9 mouse cellular contexts compared by ENCODE assay signal in the genomic region with DNA sequence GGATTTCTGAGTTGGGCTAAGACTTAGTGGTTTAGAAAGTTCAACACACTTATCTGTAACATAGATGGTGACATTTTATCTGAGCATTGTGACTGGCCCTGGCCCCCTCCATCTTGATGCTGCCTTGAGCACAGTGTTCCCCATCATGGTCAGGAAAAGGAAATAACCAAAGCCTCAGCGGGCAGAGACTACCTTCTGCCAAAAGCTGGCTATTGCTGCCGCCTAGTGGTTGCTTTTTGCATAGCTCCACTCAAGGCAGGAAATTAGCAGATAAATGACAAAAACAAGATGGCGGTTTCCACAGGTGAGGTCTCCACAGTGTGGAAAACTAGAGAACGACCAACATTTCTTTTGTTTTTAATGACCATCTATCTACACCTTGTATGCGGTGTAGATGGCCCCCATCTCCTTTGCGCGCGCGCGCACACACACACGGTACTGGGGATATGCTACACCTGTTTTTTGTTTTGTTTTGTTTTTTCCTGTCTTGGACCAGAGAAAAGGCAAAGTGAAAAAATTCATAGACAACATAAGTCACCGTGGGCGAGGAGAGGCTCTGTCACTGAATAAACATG. TPM values are rescaled to one million over a fixed set of nuclear protein-coding genes. Genes with fewer than 3 reads are reported as not detected.
DNase-seq lines count a peak whose midpoint lies in the region; ATAC-seq and TF ChIP-seq lines count a peak whose summit lies in the region.
"Had no signal": no experiment of that assay in that cellular context is flagged by ENCODE, and none has a peak within 500 bp of the region (broad histone marks: within the 10 kb centered on the region; RNA-seq: fewer than 3 reads in every experiment).

No protein-coding gene starts in this region.

- H3K9me3 ChIP-seq in midbrain, embryonic 11.5 days (ENCODE audit: control insufficient read depth, low read length), result no peaks in the 10 kb centered on the region
- H3K9me3 ChIP-seq in midbrain, embryonic 13.5 days, result no peaks in the 10 kb centered on the region
- no peaks in the 10 kb centered on the region for H3K9me3 ChIP-seq in intestine, postnatal 0 days (ENCODE audit: control insufficient read depth)

- H3K27ac ChIP-seq in midbrain, embryonic 11.5 days (ENCODE audit: low read depth, low read length), result no peak overlapping the region
- H3K27ac ChIP-seq in midbrain, embryonic 13.5 days, result no peak overlapping the region
- no peak overlapping the region for H3K27ac ChIP-seq in intestine, postnatal 0 days (ENCODE audit: low read depth, low read length)

- H3K36me3 ChIP-seq in midbrain, embryonic 11.5 days (ENCODE audit: control insufficient read depth, insufficient read depth, low read length), result no peaks in the 10 kb centered on the region
- H3K36me3 ChIP-seq in midbrain, embryonic 13.5 days, result no peaks in the 10 kb centered on the region
- no peaks in the 10 kb centered on the region for H3K36me3 ChIP-seq in intestine, postnatal 0 days (ENCODE audit: control insufficient read depth, insufficient read depth)

- no peak overlapping the region for H3K4me2 ChIP-seq in midbrain, embryonic 11.5 days
- no peak overlapping the region for H3K4me2 ChIP-seq in midbrain, embryonic 13.5 days (replicated peaks)
- H3K4me2 ChIP-seq in intestine, postnatal 0 days (replicated peaks; ENCODE audit: low read depth), result no peak overlapping the region

- intact Hi-C loops in left cerebral cortex, postnatal 10 days (cut with DNase I), result loop anchor here (5.0 kb wide), 1 partner anchor 162 kb away; no protein-coding TSS in a partner anchor

- ATAC-seq in midbrain, embryonic 11.5 days (ENCODE audit: low FRiP score), result no peak
- no peak for ATAC-seq in midbrain, embryonic 13.5 days
- ATAC-seq in intestine, postnatal 0 days, result no peak

- H3K27me3 ChIP-seq in midbrain, embryonic 11.5 days (ENCODE audit: control insufficient read depth, insufficient read depth, low read length), result no peaks in the 10 kb centered on the region
- H3K27me3 ChIP-seq in midbrain, embryonic 13.5 days, result no peaks in the 10 kb centered on the region
- no peaks in the 10 kb centered on the region for H3K27me3 ChIP-seq in intestine, postnatal 0 days (replicated peaks; ENCODE audit: control insufficient read depth, insufficient read depth, low read length)

- H3K4me1 ChIP-seq in midbrain, embryonic 11.5 days (ENCODE audit: control insufficient read depth, insufficient read depth, low read length), result no peaks in the 10 kb centered on the region
- no peaks in the 10 kb centered on the region for H3K4me1 ChIP-seq in midbrain, embryonic 13.5 days (replicated peaks)
- H3K4me1 ChIP-seq in intestine, postnatal 0 days (replicated peaks; ENCODE audit: control insufficient read depth, insufficient read depth, low read length), result no peaks in the 10 kb centered on the region

- 51% methylated on average over 13 of the region's 13 CpGs for WGBS in midbrain, embryonic 11.5 days
- 52% methylated on average over 13 of the region's 13 CpGs for WGBS in midbrain, embryonic 13.5 days
- WGBS in intestine, postnatal 0 days, result 52% methylated on average over 13 of the region's 13 CpGs

- H3K9ac ChIP-seq in midbrain, embryonic 11.5 days (ENCODE audit: low read length), result no peak overlapping the region
- H3K9ac ChIP-seq in midbrain, embryonic 13.5 days (replicated peaks), result no peak overlapping the region
- H3K9ac ChIP-seq in intestine, postnatal 0 days (ENCODE audit: low read depth, low read length), result no peak overlapping the region

- H3K4me3 ChIP-seq in midbrain, embryonic 11.5 days (ENCODE audit: low read depth, low read length), result no peak overlapping the region
- H3K4me3 ChIP-seq in midbrain, embryonic 13.5 days (replicated peaks), result no peak overlapping the region
- H3K4me3 ChIP-seq in intestine, postnatal 0 days (ENCODE audit: low read depth, low read length), result no peak overlapping the region
- H3K4me3 ChIP-seq: erythroblast, embryonic 14.5 days had no signal

- TF ChIP-seq CTCF in intestine, postnatal 0 days (IDR thresholded peaks at IDR 0.05; ENCODE audit: low read depth), result peak; percentile 94

- peak; percentile 96 for DNase-seq in midbrain, embryonic 11.5 days (ENCODE audit: low spot score, missing footprints)
- peak; percentile 61 for DNase-seq in cerebellum, adult 11-12 months
- DNase-seq in frontal cortex, postnatal 14 days (ENCODE audit: low spot score in 2 of 2), result peak; percentile 57 to 81
- DNase-seq in left cerebral cortex, postnatal 10 days (ENCODE audit: extremely low spot score in 1 of 2, low spot score in 2 of 2), result peak; percentile 74 to 84
- peak; percentile 85 to 91 for DNase-seq in natural killer cell, adult 2 months (ENCODE audit: low spot score in 2 of 2)
- DNase-seq in telencephalon, adult 2 months (ENCODE audit: low read depth, low spot score), result peak; percentile 42

RNA-seq across cellular contexts. Expression of gene Slc36a3, which starts 7.4 kb away (rescaled TPM):
- polyA plus RNA-seq in midbrain, embryonic 11.5 days (2014; fragmentation: Nextera tagmentation; extraction: Ambion mirVana), result not detected in 2 replicates
- not detected in 2 replicates for polyA plus RNA-seq in midbrain, embryonic 13.5 days (2015; fragmentation: Nextera tagmentation; extraction: Ambion mirVana)
- polyA plus RNA-seq in intestine, postnatal 0 days (2015; fragmentation: Nextera tagmentation; extraction: Ambion mirVana), result not detected in 2 replicates
- total RNA-seq in left cerebral cortex, postnatal 10 days (2021), result not detected
- polyA plus RNA-seq: erythroblast, embryonic 14.5 days had no signal

RNA-seq across cellular contexts. Expression of gene Slc36a2, which starts 26.0 kb away (rescaled TPM):
- not detected in 2 replicates for polyA plus RNA-seq in midbrain, embryonic 11.5 days (2014; fragmentation: Nextera tagmentation; extraction: Ambion mirVana)
- polyA plus RNA-seq in midbrain, embryonic 13.5 days (2015; fragmentation: Nextera tagmentation; extraction: Ambion mirVana), result 0.17 and 0.27 TPM in 2 replicates
- polyA plus RNA-seq in intestine, postnatal 0 days (2015; fragmentation: Nextera tagmentation; extraction: Ambion mirVana), result not detected in 2 replicates
- under 1 TPM; 0.17 to 0.63 TPM for total RNA-seq in left cerebral cortex, postnatal 10 days (2021)

RNA-seq across cellular contexts. Expression of gene Slc36a1, which starts 45.3 kb away (rescaled TPM):
- 1.7 and 2.0 TPM in 2 replicates for polyA plus RNA-seq in midbrain, embryonic 11.5 days (2014; fragmentation: Nextera tagmentation; extraction: Ambion mirVana)
- polyA plus RNA-seq in midbrain, embryonic 13.5 days (2015; fragmentation: Nextera tagmentation; extraction: Ambion mirVana), result 2.7 and 2.8 TPM in 2 replicates
- 4.3 and 5.4 TPM in 2 replicates for polyA plus RNA-seq in intestine, postnatal 0 days (2015; fragmentation: Nextera tagmentation; extraction: Ambion mirVana)
- total RNA-seq in left cerebral cortex, postnatal 10 days (2021), result 10 to 100 TPM; 58.5 to 59.0 TPM

Comparison
In these comparisons a context has a peak if more than half of its experiments do, and no peak if none do; other contexts are left out.
1. DNase-seq: peak in every context shown above with its lines; median percentile 96 in midbrain, embryonic 11.5 days; 88 in natural killer cell, adult 2 months; 79 in left cerebral cortex, postnatal 10 days; 69 in frontal cortex, postnatal 14 days; 61 in cerebellum, adult 11-12 months; 42 in telencephalon, adult 2 months.